Mouse (Mus musculus): Measurements from ENCODE around the gene Dock9. TPM values are rescaled to one million over a fixed set of nuclear protein-coding genes. Genes with fewer than 3 reads are reported as not detected.

Dock9 gene
- polyA plus RNA-seq, 1 experiment from 2014 or later: 14.5 TPM

- H3K4me2 ChIP-seq: no peak overlapping the region
- H3K4me1 ChIP-seq: no peaks in the 10 kb centered on the region
- H3K27me3 ChIP-seq (replicated peaks): no peaks in the 10 kb centered on the region
- H3K9me3 ChIP-seq: no peaks in the 10 kb centered on the region
- no peak overlapping the region for H3K9ac ChIP-seq
- H3K27ac ChIP-seq: no peak overlapping the region
- H3K4me3 ChIP-seq: no peak overlapping the region
- no peak for ATAC-seq (replicated peaks)
- no peaks in the 10 kb centered on the region for H3K36me3 ChIP-seq (replicated peaks)
- 92% methylated on average over 12 of the region's 12 CpGs for WGBS
These were observed 10.2 kb downstream of the Dock9 start for GRCm38 (mm10) chr14:121787430-121787829.

DNA sequence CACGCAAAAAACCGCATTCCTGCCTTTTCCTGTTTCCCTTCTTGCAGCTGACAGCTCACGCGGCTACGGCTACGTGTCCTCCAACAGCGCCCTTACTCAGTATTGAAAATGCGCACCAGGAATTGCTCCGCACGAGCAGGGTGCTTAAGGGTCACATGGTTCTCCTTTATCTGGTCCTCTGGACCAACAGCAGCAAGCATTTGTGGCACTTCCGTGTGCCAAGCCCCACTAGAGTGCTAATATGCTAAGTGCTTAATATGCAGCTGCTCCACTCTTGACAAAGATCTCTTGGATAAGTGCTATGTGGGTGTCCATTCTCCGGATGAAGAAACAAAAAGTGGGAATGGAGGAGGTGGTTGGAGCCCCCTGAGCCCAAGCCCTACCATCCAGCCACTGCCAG lies 10.7 kb downstream of the Dock9 start:
- Histone ChIP-seq H3K4me1 (no peaks in the 10 kb centered on the region), H3K4me2 (no peak overlapping the region), H3K27ac (no peak overlapping the region), H3K36me3 (replicated peaks) (no peaks in the 10 kb centered on the region), H3K4me3 (no peak overlapping the region), H3K9me3 (no peaks in the 10 kb centered on the region), H3K27me3 (replicated peaks) (no peaks in the 10 kb centered on the region), H3K9ac (no peak overlapping the region)
- 87% methylated on average over 12 of the region's 12 CpGs for WGBS
- no peak for ATAC-seq (replicated peaks)

- Histone ChIP-seq H3K4me1 (no peaks in the 10 kb centered on the region), H3K4me2 (no peak overlapping the region), H3K36me3 (replicated peaks) (no peaks in the 10 kb centered on the region), H3K9me3 (no peaks in the 10 kb centered on the region), H3K27me3 (replicated peaks) (no peaks in the 10 kb centered on the region), H3K9ac (no peak overlapping the region), H3K27ac (no peak overlapping the region), H3K4me3 (no peak overlapping the region)
- WGBS: 85% methylated on average over 1 of the region's 1 CpGs
- no peak for ATAC-seq (replicated peaks)
These were observed 12.2 kb downstream of the Dock9 start for GRCm38 (mm10) chr14:121785394-121785793.

DNA sequence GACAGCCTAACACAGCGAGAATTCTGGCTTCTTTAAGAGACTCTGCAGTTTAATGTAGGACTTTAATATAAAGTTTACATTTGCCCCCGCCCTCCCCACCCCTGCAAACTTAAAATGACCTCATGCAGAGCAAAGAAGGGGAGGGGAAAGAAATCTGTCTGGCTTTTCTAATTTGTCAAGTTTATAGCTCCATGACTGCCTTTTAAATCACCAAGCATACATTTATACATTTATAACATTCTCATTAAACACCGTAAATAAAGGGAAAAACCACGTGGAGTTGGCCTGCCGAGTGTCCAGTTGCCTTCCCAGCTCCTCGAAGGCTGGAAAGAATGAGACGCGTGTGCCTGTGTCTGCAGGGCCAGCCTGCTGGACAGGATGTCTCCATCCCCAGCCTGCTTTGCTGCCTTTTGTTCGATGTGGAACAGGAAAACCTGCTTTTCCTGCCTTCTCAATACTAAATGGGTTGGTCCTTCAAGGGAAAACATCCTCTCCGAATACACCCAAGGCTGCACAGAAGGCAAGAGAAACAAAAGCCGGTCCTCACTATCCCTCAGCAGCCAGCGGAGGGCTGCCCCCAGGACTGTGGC lies 16.6 kb downstream of the Dock9 start:
- no peaks in the 10 kb centered on the region for H3K27me3 ChIP-seq (replicated peaks)
- 68% methylated on average over 12 of the region's 12 CpGs for WGBS
- H3K4me2 ChIP-seq: no peak overlapping the region
- H3K9me3 ChIP-seq: no peaks in the 10 kb centered on the region
- no peaks in the 10 kb centered on the region for H3K4me1 ChIP-seq
- ATAC-seq (replicated peaks): no peak
- H3K27ac ChIP-seq: no peak overlapping the region
- H3K9ac ChIP-seq: no peak overlapping the region
- no peak overlapping the region for H3K4me3 ChIP-seq
- no peaks in the 10 kb centered on the region for H3K36me3 ChIP-seq (replicated peaks)

GRCm38 (mm10) chr14:121780144-121780913 lies 17.3 kb downstream of the Dock9 start:
- H3K27me3 ChIP-seq (replicated peaks): no peaks in the 10 kb centered on the region
- H3K4me1 ChIP-seq: no peaks in the 10 kb centered on the region
- ATAC-seq (replicated peaks): no peak
- H3K4me3 ChIP-seq: no peak overlapping the region
- no peaks in the 10 kb centered on the region for H3K36me3 ChIP-seq (replicated peaks)
- WGBS: 77% methylated on average over 11 of the region's 11 CpGs
- H3K9me3 ChIP-seq: no peaks in the 10 kb centered on the region
- no peak overlapping the region for H3K9ac ChIP-seq
- H3K4me2 ChIP-seq: no peak overlapping the region
- H3K27ac ChIP-seq: no peak overlapping the region

- Histone ChIP-seq H3K4me3 (no peak overlapping the region), H3K27me3 (replicated peaks) (no peaks in the 10 kb centered on the region), H3K4me1 (no peaks in the 10 kb centered on the region), H3K27ac (no peak overlapping the region), H3K4me2 (no peak overlapping the region), H3K9ac (no peak overlapping the region), H3K36me3 (replicated peaks) (no peaks in the 10 kb centered on the region), H3K9me3 (no peaks in the 10 kb centered on the region)
- no peak for ATAC-seq (replicated peaks)
- WGBS: 77% methylated on average over 3 of the region's 3 CpGs
These were observed 18.0 kb downstream of the Dock9 start for GRCm38 (mm10) chr14:121779620-121780019.

GRCm38 (mm10) chr14:121777279-121777831 lies 20.3 kb downstream of the Dock9 start:
- no peak for ATAC-seq (replicated peaks)
- H3K9me3 ChIP-seq: no peaks in the 10 kb centered on the region
- H3K27ac ChIP-seq: no peak overlapping the region
- H3K4me3 ChIP-seq: no peak overlapping the region
- H3K36me3 ChIP-seq (replicated peaks): no peaks in the 10 kb centered on the region
- H3K4me2 ChIP-seq: no peak overlapping the region
- H3K4me1 ChIP-seq: no peaks in the 10 kb centered on the region
- H3K27me3 ChIP-seq (replicated peaks): no peaks in the 10 kb centered on the region
- WGBS: 94% methylated on average over 4 of the region's 4 CpGs
- H3K9ac ChIP-seq: no peak overlapping the region

DNA sequence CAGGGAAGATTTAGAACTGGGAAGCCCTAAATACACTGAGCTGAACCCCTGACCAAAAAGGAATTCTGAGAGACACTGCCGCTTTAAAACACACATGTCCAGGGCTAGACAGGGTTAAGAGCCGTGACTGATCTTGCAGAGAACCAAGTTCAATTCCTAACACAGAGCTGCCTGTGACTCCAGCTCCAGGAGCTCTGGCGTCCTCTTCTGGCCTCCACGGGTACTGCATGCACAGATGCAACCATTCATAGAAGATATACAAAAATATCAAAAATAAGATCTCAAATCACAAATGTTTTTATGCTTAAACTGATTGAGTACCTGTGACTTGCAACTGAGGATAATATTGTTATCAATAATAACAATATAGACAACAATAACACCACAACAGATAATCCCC lies 20.9 kb downstream of the Dock9 start:
- Histone ChIP-seq H3K27me3 (replicated peaks) (no peaks in the 10 kb centered on the region), H3K9me3 (no peaks in the 10 kb centered on the region), H3K4me1 (no peaks in the 10 kb centered on the region), H3K4me2 (no peak overlapping the region), H3K27ac (no peak overlapping the region), H3K36me3 (replicated peaks) (no peaks in the 10 kb centered on the region), H3K9ac (no peak overlapping the region), H3K4me3 (no peak overlapping the region)
- 88% methylated on average over 4 of the region's 4 CpGs for WGBS
- ATAC-seq (replicated peaks): no peak

GRCm38 (mm10) chr14:121762021-121762452 lies 35.6 kb downstream of the Dock9 start:
- no peak overlapping the region for H3K4me2 ChIP-seq
- H3K27ac ChIP-seq: peak overlapping the region; percentile 52
- no peak overlapping the region for H3K4me3 ChIP-seq
- no peak overlapping the region for H3K9ac ChIP-seq
- ATAC-seq (replicated peaks): peak; percentile 79
- WGBS: 30% methylated on average over 11 of the region's 11 CpGs
- no peaks in the 10 kb centered on the region for H3K36me3 ChIP-seq (replicated peaks)
- H3K27me3 ChIP-seq (replicated peaks): no peaks in the 10 kb centered on the region
- no peaks in the 10 kb centered on the region for H3K9me3 ChIP-seq
- peaks cover 8% of the 10 kb centered on the region for H3K4me1 ChIP-seq

DNA sequence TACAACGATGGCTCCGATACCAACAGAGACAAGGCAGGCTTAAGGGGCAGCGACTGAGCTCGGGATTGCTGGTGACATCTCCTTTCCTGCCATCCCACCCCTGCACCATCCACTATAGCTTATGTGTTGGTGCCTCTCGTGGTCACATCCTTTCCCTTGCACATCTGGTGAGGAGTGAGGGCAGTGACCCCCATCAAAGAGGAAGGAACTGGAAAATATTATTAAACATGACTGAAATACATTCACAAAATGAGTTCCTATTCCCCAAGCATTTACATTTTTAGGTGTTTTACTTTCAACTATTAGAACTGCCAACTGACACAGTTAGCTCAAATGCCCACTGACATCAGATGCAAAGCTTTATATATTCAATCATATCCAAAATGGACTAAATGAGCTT lies 37.2 kb downstream of the Dock9 start:
- peaks cover 8% of the 10 kb centered on the region for H3K4me1 ChIP-seq

DNA sequence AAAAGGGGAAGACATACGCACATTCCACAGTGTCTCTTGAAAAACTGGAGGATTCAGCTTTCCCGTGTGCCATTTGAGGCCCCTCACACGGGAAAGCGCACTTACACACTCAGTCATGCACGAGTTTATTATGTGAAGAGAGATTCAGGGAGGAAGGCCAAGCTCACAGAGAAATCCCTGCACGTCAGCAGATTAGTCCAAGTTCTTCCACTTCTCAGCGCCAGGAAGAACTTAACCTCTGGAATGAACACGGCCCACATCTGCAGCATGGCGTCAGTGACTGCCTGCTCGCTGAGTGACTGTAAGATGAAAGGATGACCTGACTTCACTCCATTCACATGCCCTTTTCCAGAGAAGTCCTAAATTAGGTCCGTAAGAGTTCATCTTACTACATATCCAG lies 43.5 kb downstream of the Dock9 start:
- 66% methylated on average over 11 of the region's 11 CpGs for WGBS
- H3K9ac ChIP-seq: no peak overlapping the region
- ATAC-seq (replicated peaks): no peak
- no peak overlapping the region for H3K27ac ChIP-seq
- H3K4me2 ChIP-seq: no peak overlapping the region
- H3K9me3 ChIP-seq: no peaks in the 10 kb centered on the region
- no peaks in the 10 kb centered on the region for H3K27me3 ChIP-seq (replicated peaks)
- H3K4me1 ChIP-seq: no peaks in the 10 kb centered on the region
- H3K36me3 ChIP-seq (replicated peaks): no peaks in the 10 kb centered on the region
- no peak overlapping the region for H3K4me3 ChIP-seq

More for the DNA sequence above, 37.2 kb downstream of the Dock9 start:
- Histone ChIP-seq H3K4me2 (no peak overlapping the region), H3K4me3 (no peak overlapping the region), H3K27ac (no peak overlapping the region), H3K9ac (no peak overlapping the region), H3K27me3 (replicated peaks) (no peaks in the 10 kb centered on the region), H3K9me3 (no peaks in the 10 kb centered on the region), H3K36me3 (replicated peaks) (no peaks in the 10 kb centered on the region)
- ATAC-seq (replicated peaks): no peak
- WGBS: 89% methylated on average over 5 of the region's 5 CpGs

GRCm38 (mm10) chr14:121752686-121753426 lies 44.8 kb downstream of the Dock9 start:
- peak; percentile 70 for ATAC-seq (replicated peaks)
- H3K4me2 ChIP-seq: no peak overlapping the region
- H3K4me1 ChIP-seq: no peaks in the 10 kb centered on the region
- 66% methylated on average over 19 of the region's 19 CpGs for WGBS
- no peak overlapping the region for H3K9ac ChIP-seq
- no peak overlapping the region for H3K27ac ChIP-seq
- no peaks in the 10 kb centered on the region for H3K9me3 ChIP-seq
- H3K36me3 ChIP-seq (replicated peaks): no peaks in the 10 kb centered on the region
- no peaks in the 10 kb centered on the region for H3K27me3 ChIP-seq (replicated peaks)
- no peak overlapping the region for H3K4me3 ChIP-seq

All from midbrain, embryonic 15.5 days (tissue).